Mouse (Mus musculus): ENCODE results near the gene Neurl3.

DNA sequence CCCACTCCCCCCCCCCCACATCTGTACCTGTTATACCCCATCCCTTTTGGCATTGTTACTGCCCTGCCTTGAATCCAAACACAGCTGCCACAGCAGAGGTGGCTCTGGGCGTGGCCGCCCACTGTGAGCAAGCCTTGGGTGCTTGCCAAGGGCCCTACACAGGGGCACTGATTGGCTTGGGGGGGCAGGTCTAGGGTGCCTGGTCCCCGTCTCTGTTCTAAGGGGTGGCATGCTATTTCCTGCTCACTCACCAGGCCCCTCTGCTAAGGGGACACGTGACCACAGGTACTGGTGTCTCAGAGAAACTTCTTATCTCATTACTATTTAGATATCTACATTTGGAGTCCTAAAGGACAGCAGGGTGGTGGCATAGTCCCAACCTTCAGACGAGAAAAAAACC is 1.9 kb downstream of the Neurl3 start:
- TF ChIP-seq POLR2A (IDR thresholded peaks at IDR 0.05; ENCODE audit: control insufficient read depth, low read depth, low read length) (no peak), CTCF (IDR thresholded peaks at IDR 0.05; ENCODE audit: control insufficient read depth, insufficient read depth, insufficient replicate concordance, low read depth, low read length) (no peak)

Data from testis, adult 2 months (tissue).